Mouse (Mus musculus) naive thymus-derived CD4-positive, alpha-beta T cell, adult 2 months (primary cell): ENCODE results near the gene Vmn2r13.
"Not testable (repeated sequence)": the region's sequence is repeated elsewhere in the genome, so short reads cannot be mapped to it uniquely, and the experiment has no call there.

ENCODE experiments used
- DNase-seq: peaks from one replicate; pipeline ENCODE4 v3.0.0-alpha.2; 2011; ENCODE audit warnings: low read depth

The Vmn2r13 gene

DNA sequence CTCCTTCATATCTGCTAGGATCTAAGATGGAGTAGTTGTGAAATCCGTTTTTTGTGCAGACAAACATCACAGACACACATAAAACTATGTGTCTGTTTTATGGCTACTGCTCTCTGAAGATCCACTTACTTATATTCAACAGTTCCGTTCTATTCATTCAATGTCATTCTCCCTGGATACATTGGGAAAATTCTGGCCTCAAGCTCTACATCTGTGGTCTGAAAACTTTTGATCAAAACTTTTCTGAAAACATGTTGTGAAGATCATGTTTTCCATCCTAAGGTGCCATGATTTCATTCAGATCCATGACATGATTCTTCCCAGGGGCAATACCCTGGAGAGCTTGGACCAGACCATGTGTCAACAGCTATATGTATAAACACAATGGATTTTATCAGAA, at the start of gene Vmn2r13:
Gene Vmn2r13, minus strand, starts transcription at position 101 of the 400 bp plus-strand sequence.
- DNase-seq: not testable (repeated sequence)

DNA sequence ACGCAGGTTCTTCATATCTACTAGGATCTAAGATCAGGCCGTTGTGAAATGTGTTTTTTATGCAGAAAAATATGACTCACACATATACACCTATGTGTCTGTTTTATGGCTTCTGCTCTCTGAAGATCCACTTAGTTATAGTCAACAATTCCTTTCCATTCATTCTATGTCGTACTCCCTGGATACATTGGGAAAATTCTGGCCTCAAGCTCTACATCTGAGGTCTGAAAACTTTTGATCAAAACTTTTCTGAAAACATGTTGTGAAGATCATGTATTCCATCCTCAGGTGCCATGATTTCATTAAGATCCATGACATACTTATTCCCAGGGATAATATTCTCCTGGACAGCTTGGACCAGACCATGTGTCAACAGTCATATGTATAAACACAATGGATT, 32.6 kb upstream of the Vmn2r13 start, which contains the start of gene Vmn2r14:
Gene Vmn2r14, minus strand, starts transcription at position 101 of the 400 bp plus-strand sequence.
- DNase-seq: no peak

GRCm38 (mm10) chr5:109166851-109167250, 25.1 kb downstream of the Vmn2r13 start:
- not testable (repeated sequence) for DNase-seq

- DNase-seq: no peak
Observed at GRCm38 (mm10) chr5:109160121-109160520, 31.9 kb downstream of the Vmn2r13 start.

- not testable (repeated sequence) for DNase-seq
Observed at GRCm38 (mm10) chr5:109159576-109159975, 32.4 kb downstream of the Vmn2r13 start.

GRCm38 (mm10) chr5:109158488-109159485, 33.2 kb downstream of the Vmn2r13 start:
- DNase-seq: not testable (repeated sequence)

- no peak for DNase-seq
Observed at GRCm38 (mm10) chr5:109139546-109139945, 52.5 kb downstream of the Vmn2r13 start.

DNA sequence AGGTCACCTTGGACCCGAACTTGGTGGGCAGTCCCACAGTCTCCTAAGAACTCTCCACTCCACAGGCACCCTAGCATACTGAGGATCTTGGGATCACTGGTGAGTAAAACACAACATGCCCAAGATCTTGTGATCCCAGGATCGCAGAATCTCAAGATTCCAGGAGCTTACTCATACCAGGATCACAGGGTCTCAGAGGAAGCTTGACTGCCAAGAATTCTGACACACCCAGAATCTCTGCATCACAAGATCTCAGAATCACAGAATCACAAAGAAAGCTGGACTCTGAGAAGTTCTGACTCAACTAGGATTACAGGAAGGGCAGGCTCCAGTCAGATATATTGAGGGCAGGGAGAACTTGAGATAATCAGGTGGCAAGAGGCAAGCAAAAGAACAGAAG, 55.3 kb downstream of the Vmn2r13 start:
- DNase-seq: no peak
